Mouse (Mus musculus) embryonic fibroblast, embryonic 13.5 days (primary cell): ENCODE results near the gene Olfr432. TPM values are rescaled to one million over a fixed set of nuclear protein-coding genes. Genes with fewer than 3 reads are reported as not detected.
"Not testable (repeated sequence)": the region's sequence is repeated elsewhere in the genome, so short reads cannot be mapped to it uniquely, and the experiment has no call there.

Source experiments
- H3K27ac ChIP-seq: 2 replicates; pipeline ENCODE4 v1.5.1; 2012; ENCODE audit warnings: low read length, control low read depth, inconsistent platforms; ENCODE audit not compliant: insufficient read depth
- H3K4me1 ChIP-seq: 2 replicates; pipeline ENCODE4 v1.6.1; 2011; ENCODE audit warnings: low read length; ENCODE audit not compliant: control insufficient read depth, insufficient read depth
- H3K4me3 ChIP-seq: 2 replicates; pipeline ENCODE4 v1.5.1; 2011; ENCODE audit warnings: mild to moderate bottlenecking, control low read depth, low read length; ENCODE audit not compliant: insufficient read depth
- CTCF ChIP-seq: IDR thresholded peaks from 2 replicates; pipeline ENCODE4 v1.5.1; 2011; ENCODE audit warnings: mild to moderate bottlenecking, control low read depth, low read length, moderate library complexity, borderline replicate concordance; ENCODE audit not compliant: insufficient read depth
- POLR2A ChIP-seq: IDR thresholded peaks from 2 replicates; pipeline ENCODE4 v1.6.1; 2011; ENCODE audit warnings: low read depth, mild to moderate bottlenecking, control low read depth, low read length, moderate library complexity
- polyA plus RNA-seq: library from polyadenylated mRNA; stranded (reverse); fragments of >200 nt; gene quantifications from 2 replicates; pipeline ENCODE4 v1.2.4, GENCODE M21; 2011; ENCODE audit warnings: low read depth; ENCODE audit not compliant: missing spikeins, insufficient read length

The Olfr432 gene
- not detected in 2 replicates for polyA plus RNA-seq

DNA sequence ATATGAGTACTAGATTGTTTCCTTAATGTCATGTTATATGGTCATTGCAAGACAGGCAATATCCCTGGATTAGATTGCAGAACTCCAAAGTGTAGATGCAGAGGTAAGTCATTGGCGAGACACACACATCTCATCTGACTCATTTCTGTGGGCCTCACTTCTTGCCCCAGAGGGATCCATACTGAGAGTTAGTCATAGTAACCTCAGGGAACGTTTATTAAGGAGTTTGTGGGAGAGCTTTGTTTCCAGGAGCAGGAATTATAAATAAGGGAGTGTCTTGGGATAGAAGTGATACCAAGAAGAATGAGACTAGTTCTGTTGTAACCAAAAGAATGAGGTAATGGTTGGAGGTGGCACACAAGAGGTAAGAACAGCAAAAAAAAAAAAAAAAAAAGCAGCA lies at the start of gene Olfr432:
Gene Olfr432 (plus strand): TSS at position 313 of the 400 bp plus-strand sequence.
- TF ChIP-seq CTCF (no peak), POLR2A (no peak)
- H3K4me3 ChIP-seq, result no peak within 1 kb of the TSS
- no peaks in the 10 kb centered on the region for H3K4me1 ChIP-seq
- no peak within 1 kb of the TSS for H3K27ac ChIP-seq

GRCm38 (mm10) chr1:174004352-174005109 lies 44.5 kb upstream of the Olfr432 start:
- not testable (repeated sequence) for H3K4me1 ChIP-seq, H3K4me3 ChIP-seq

DNA sequence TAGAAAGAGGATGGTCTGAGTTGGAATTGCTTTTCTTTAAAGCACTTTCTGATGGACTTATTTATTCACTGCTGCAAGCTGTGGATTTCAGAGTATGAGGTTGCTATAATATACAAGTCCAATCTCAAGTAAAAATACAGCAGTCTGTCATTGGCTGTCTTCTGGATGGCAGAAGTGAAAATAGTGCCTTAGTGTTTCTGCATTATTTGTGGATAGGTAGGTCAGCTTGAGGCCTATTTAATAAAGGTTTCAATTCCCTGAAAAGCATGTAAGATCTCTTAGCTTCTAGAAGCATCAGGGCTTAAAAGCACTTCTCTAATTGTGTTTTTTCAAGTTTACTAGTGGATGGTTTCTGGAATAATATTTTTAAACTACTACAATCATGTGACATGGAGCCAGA lies 42.0 kb upstream of the Olfr432 start:
- H3K4me1 ChIP-seq, H3K27ac ChIP-seq, H3K4me3 ChIP-seq: not testable (repeated sequence)

More at GRCm38 (mm10) chr1:174004352-174005109, 44.5 kb upstream of the Olfr432 start:
- H3K27ac ChIP-seq, result not testable (repeated sequence)

GRCm38 (mm10) chr1:174031698-174032097 lies 17.3 kb upstream of the Olfr432 start, which contains the start of gene Ifi205:
Gene Ifi205, minus strand, starts transcription at chr1:174031810.
- Histone ChIP-seq H3K4me3 (no peak within 1 kb of the TSS), H3K27ac (peak within 1 kb of the TSS; percentile 69), H3K4me1 (0 out of 2 replicates have a peak, but pooled peaks cover 2% of the 10 kb centered on the region)
- TF ChIP-seq CTCF, result no peak
- no peak for TF ChIP-seq POLR2A

GRCm38 (mm10) chr1:174035841-174036240 lies 13.2 kb upstream of the Olfr432 start:
- no peak overlapping the region for H3K27ac ChIP-seq
- H3K4me3 ChIP-seq, result no peak overlapping the region
- H3K4me1 ChIP-seq, result peaks cover 5% of the 10 kb centered on the region; the same call in 1 of the 2 replicates
- TF ChIP-seq POLR2A (no peak), CTCF (no peak)

DNA sequence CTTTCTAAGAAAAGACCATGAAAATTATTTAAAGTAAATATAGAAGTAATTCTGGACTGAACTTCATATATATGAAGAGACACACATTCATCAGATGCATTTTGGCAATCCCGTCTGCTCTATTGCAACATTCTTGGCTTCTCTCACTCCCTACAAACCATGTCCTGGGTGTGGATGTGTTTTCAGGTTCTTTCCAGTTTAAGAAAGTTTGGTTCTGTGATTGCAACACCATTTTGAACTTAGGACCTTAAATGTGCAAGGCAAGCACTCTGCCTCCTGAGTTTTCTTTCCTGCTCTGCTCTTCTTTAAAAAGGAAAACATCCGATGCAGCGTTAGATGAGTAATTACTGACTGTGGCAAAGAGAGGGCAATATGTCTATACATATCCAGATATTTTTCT lies 10.5 kb upstream of the Olfr432 start:
- Histone ChIP-seq H3K27ac (no peak overlapping the region), H3K4me1 (peaks cover 2% of the 10 kb centered on the region; the same call in 1 of the 2 replicates), H3K4me3 (no peak overlapping the region)
- TF ChIP-seq CTCF (no peak), POLR2A (no peak)

DNA sequence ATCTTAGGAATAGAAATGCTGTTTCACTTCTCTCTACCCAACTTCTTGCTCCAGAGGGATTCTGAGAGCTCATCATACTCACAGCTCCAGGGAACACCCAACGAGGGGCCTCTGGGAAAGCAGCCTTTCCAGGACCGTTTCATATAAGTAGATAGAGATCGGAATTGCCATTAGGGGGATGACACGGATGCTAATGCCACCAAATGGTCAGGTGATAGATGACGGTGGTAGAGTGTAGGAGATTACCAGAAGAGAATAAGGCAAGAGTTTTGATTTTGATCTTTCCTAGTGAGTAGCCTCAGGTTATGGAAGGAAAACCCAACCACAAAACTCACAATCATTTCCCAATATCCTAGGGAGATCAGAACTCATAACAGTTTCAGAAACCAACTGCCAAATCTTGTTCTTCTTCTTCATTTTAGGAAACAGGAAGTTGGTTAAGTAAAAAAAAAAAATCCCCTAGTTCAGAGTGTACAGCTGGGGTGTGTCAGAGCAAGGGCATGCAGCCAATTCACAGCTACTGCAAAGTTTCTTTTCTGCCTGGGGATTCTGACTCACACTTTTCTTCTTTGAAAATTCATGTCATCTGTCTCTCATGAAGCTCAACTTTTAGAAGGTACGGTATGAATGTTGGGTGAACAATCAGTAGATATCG lies 8.4 kb upstream of the Olfr432 start, which contains the start of gene Olfr433:
Gene Olfr433 (plus strand): TSS at position 183 of the 655 bp plus-strand sequence.
- Histone ChIP-seq H3K4me1 (peaks cover 2% of the 10 kb centered on the region; the same call in 1 of the 2 replicates), H3K4me3 (no peak within 1 kb of the TSS), H3K27ac (peak within 1 kb of the TSS; percentile 80)
- no peak for TF ChIP-seq CTCF
- no peak for TF ChIP-seq POLR2A

DNA sequence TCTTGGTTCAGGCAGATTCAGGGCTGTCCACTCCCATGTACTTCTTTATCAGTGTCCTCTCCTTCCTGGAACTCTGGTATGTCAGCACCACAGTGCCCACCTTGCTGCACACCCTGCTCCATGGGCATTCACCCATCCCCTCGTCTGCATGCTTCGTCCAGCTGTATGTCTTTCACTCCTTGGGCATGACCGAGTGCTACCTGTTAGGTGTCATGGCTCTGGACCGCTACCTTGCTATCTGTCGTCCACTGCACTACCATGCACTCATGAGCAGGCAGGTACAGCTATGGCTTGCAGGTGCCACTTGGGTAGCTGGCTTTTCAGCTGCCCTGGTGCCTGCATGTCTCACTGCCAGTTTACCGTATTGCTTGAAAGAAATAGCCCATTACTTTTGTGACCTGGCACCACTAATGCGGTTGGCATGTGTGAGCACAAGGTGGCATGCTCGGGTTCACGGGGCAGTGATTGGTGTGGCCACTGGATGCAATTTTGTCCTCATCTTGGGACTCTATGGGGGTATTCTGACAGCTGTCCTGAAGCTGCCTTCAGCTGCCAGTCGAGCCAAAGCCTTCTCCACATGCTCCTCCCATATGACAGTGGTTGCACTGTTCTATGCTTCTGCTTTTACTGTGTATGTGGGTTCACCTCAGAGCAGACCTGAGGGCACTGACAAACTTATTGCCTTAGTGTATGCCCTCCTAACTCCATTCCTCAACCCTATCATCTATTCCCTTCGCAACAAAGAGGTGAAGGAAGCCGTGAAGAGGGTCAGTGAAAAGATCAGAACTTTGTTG lies 6.7 kb upstream of the Olfr432 start:
- H3K4me3 ChIP-seq, H3K4me1 ChIP-seq, H3K27ac ChIP-seq: not testable (repeated sequence)

DNA sequence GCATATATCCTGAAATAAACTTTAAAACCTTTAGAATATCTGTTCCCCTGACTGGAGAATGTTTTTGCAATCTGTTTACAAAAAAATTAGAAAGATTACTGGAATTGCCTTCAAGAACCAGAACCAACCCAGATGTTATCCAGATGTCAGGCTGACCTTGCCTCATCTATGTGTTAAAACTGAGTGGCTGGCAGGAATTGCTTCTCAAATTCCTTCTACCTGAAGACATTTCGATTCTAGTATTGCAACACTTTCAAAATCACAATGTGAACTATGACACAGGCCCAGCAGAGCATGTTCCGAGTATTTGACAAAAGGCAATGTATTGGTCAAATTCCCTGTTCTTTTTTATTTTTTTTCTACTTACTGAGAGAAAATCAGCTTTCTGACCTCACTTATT lies 4.6 kb upstream of the Olfr432 start:
- Histone ChIP-seq H3K4me3 (no peak overlapping the region), H3K4me1 (no peaks in the 10 kb centered on the region; the same call in 1 of the 2 replicates), H3K27ac (no peak overlapping the region)
- TF ChIP-seq POLR2A, result no peak
- TF ChIP-seq CTCF, result no peak

- not testable (repeated sequence) for H3K4me1 ChIP-seq, H3K27ac ChIP-seq
These were observed 778 bp upstream of the Olfr432 start for GRCm38 (mm10) chr1:174048227-174048626.

GRCm38 (mm10) chr1:174049357-174049756 lies 352 bp downstream of the Olfr432 start:
- not testable (repeated sequence) for H3K4me1 ChIP-seq, H3K27ac ChIP-seq, H3K4me3 ChIP-seq

More at GRCm38 (mm10) chr1:174048227-174048626, 778 bp upstream of the Olfr432 start:
- not testable (repeated sequence) for H3K4me3 ChIP-seq
